Mouse (Mus musculus) myocyte (in vitro differentiated cells): Measurements from ENCODE around the gene Bik. TPM values are rescaled to one million over a fixed set of nuclear protein-coding genes. Genes with fewer than 3 reads are reported as not detected.

Source experiments
- H3K27me3 ChIP-seq: one replicate; pipeline ENCODE4 v1.6.1; 2011; ENCODE audit not compliant: control insufficient read depth, insufficient read depth, insufficient read length
- H3K36me3 ChIP-seq: one replicate; pipeline ENCODE4 v1.6.1; 2011; ENCODE audit not compliant: control insufficient read depth, insufficient read depth
- H3K4me2 ChIP-seq: one replicate; pipeline ENCODE4 v1.6.1; 2011; ENCODE audit warnings: low read depth, control low read depth
- H3K4me3 ChIP-seq: one replicate; pipeline ENCODE4 v1.5.1; 2011; ENCODE audit warnings: mild to moderate bottlenecking, control low read depth, moderate library complexity
- H3K79me2 ChIP-seq: one replicate; pipeline ENCODE4 v1.6.1; 2011; ENCODE audit not compliant: control insufficient read depth, insufficient read depth
- H3ac ChIP-seq: one replicate; pipeline ENCODE4 v1.6.1; 2011; ENCODE audit not compliant: control insufficient read depth, insufficient read length
- E2F4 ChIP-seq: IDR thresholded peaks from one replicate; pipeline ENCODE4 v1.6.1; 2011; ENCODE audit warnings: mild to moderate bottlenecking, control low read depth, moderate library complexity; ENCODE audit not compliant: insufficient read depth
- MAX ChIP-seq: IDR thresholded peaks from one replicate; pipeline ENCODE4 v1.6.1; 2011; ENCODE audit warnings: low read depth, mild to moderate bottlenecking, control low read depth
- MYOD1 ChIP-seq, 3 experiments: IDR thresholded peaks; one replicate each; pipeline ENCODE4 v1.6.1; 2011; ENCODE audit warnings: control low read depth in 2 of 3, low read depth in 2 of 3, mild to moderate bottlenecking in 2 of 3, moderate library complexity in 1 of 3; ENCODE audit not compliant: insufficient read length in 2 of 3, control insufficient read depth in 1 of 3
- MYOG ChIP-seq, 3 experiments: IDR thresholded peaks; one replicate each; pipeline ENCODE4 v1.6.1; 2011; ENCODE audit warnings: control low read depth in 2 of 3, low read depth in 2 of 3, mild to moderate bottlenecking in 2 of 3; ENCODE audit not compliant: insufficient read length in 2 of 3, control insufficient read depth in 1 of 3, insufficient read depth in 1 of 3
- POLR2AphosphoS2 ChIP-seq: IDR thresholded peaks from one replicate; pipeline ENCODE4 v1.6.1; 2011; ENCODE audit warnings: low read depth, control low read depth; ENCODE audit not compliant: insufficient read length
- REST ChIP-seq: IDR thresholded peaks from one replicate; pipeline ENCODE4 v1.6.1; 2011; ENCODE audit warnings: mild to moderate bottlenecking, control low read depth, moderate library complexity; ENCODE audit not compliant: insufficient read depth, insufficient read length
- SRF ChIP-seq: IDR thresholded peaks from one replicate; pipeline ENCODE4 v1.6.1; 2011; ENCODE audit warnings: low read depth; ENCODE audit not compliant: control insufficient read depth, insufficient read length
- TCF12 ChIP-seq: IDR thresholded peaks from one replicate; pipeline ENCODE4 v1.6.1; 2011; ENCODE audit warnings: mild to moderate bottlenecking, control low read depth; ENCODE audit not compliant: poor library complexity, insufficient read depth, severe bottlenecking
- TCF3 ChIP-seq: IDR thresholded peaks from one replicate; pipeline ENCODE4 v1.6.1; 2011; ENCODE audit warnings: low read depth, control low read depth; ENCODE audit not compliant: insufficient read length
- USF1 ChIP-seq: IDR thresholded peaks from one replicate; pipeline ENCODE4 v1.6.1; 2011; ENCODE audit warnings: low read depth, mild to moderate bottlenecking, control low read depth, moderate library complexity
- polyA plus RNA-seq: library from polyadenylated mRNA; unstranded; fragments of >200 nt; fragmentation: generic; extraction: Trizol; gene quantifications from one replicate; pipeline ENCODE4 v1.2.1, GENCODE M21; 2012; ENCODE audit warnings: missing spikeins

The Bik gene
- polyA plus RNA-seq, 1 experiment, result 1.3 TPM

DNA sequence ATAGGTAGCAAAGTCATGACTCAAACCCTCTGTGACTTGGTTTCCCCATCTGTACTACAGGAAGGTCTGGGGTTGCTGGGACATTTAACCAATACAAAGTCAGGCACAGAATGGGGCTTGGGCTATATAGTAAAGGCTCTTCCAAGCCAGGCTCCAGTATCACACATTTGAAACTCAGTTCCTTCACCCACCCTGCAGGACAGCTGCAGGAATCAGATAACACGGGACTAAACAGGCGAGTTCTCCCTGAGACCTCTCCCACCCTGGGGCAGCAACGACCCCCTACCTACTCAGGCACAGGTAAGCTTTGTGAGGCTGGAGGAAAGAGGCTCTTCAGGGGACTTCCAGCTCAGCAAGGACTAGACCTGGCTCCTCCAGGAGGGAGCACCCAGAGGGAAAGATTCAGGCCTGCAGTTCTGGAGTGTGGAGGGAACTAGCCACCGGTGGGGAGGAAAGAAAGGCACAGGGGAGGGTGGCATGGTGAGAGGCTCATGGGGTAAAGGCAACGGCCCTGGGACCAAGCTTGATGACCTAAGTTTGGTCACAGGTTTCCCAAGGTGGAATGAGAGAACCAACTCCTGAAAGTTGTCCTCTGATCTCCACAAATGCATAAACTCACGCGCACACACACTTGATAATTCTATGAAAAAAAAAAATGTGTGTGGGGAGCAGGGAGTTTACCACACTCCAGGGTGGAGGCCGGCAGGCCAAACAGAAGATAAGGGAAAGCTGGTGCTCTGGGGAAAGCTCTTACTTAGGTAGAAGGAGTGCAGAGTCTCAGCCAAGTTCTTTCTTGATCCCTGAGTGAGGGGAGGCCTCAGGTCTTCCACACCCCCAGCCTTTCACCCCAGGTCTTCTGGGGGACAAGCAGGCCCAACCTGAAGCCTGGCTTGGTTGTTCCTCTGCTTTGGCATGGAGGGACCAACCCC is 65.9 kb downstream of the Bik start:
- Histone ChIP-seq H3K36me3 (peaks cover 9% of the 10 kb centered on the region), H3K4me2 (peak overlapping the region; percentile 98), H3K27me3 (no peaks in the 10 kb centered on the region), H3K4me3 (peak overlapping the region; percentile 87), H3K79me2 (peaks cover 50% of the 10 kb centered on the region), H3ac (no peak overlapping the region)
- no peak for TF ChIP-seq TCF3
- no peak for TF ChIP-seq SRF
- peak in 1 of 3 experiments; percentile 38 for TF ChIP-seq MYOD1 (IDR thresholded peaks at IDR 0.05; ENCODE audit: control insufficient read depth in 1 of 3, insufficient read length in 2 of 3, low read depth in 2 of 3)
- no peak for TF ChIP-seq TCF12
- TF ChIP-seq E2F4, result no peak
- TF ChIP-seq MYOG (IDR thresholded peaks at IDR 0.05; ENCODE audit: control insufficient read depth in 1 of 3, insufficient read depth in 1 of 3, insufficient read length in 2 of 3, low read depth in 2 of 3), result peak in 1 of 3 experiments; percentile 42

DNA sequence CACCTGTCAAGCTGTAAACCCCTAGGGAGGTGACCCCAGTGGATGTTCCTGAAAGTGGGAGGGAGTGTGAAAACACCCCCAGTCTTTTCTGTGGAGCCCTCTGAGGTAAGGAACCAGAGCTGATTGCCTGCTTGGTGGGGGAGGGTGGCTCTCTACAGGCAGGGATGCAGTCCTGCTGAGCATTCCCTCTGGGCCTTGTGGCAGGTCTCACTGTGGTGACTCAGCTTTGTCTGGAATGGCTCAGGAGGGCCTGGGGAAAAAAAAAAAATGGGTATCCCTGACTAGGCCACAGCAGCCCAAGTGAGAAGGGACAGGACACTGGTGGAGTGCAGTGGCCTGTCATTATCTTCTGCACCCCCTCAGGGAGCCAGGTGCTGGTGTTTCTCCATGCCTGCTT is 66.5 kb downstream of the Bik start:
- H3K4me3 ChIP-seq, result peak overlapping the region; percentile 87
- TF ChIP-seq TCF12 (no peak), MYOD1 (IDR thresholded peaks at IDR 0.05; ENCODE audit: control insufficient read depth in 1 of 3, insufficient read length in 2 of 3, low read depth in 2 of 3) (peak in 1 of 3 experiments; percentile 12), USF1 (no peak), POLR2AphosphoS2 (no peak), REST (no peak), MYOG (IDR thresholded peaks at IDR 0.05; ENCODE audit: control insufficient read depth in 1 of 3, insufficient read depth in 1 of 3, insufficient read length in 2 of 3, low read depth in 2 of 3) (peak in 1 of 3 experiments; percentile 30), MAX (no peak)
- peaks cover 9% of the 10 kb centered on the region for H3K36me3 ChIP-seq
- no peaks in the 10 kb centered on the region for H3K27me3 ChIP-seq
- H3ac ChIP-seq, result no peak overlapping the region
- H3K79me2 ChIP-seq, result peaks cover 50% of the 10 kb centered on the region
- peak overlapping the region; percentile 98 for H3K4me2 ChIP-seq

DNA sequence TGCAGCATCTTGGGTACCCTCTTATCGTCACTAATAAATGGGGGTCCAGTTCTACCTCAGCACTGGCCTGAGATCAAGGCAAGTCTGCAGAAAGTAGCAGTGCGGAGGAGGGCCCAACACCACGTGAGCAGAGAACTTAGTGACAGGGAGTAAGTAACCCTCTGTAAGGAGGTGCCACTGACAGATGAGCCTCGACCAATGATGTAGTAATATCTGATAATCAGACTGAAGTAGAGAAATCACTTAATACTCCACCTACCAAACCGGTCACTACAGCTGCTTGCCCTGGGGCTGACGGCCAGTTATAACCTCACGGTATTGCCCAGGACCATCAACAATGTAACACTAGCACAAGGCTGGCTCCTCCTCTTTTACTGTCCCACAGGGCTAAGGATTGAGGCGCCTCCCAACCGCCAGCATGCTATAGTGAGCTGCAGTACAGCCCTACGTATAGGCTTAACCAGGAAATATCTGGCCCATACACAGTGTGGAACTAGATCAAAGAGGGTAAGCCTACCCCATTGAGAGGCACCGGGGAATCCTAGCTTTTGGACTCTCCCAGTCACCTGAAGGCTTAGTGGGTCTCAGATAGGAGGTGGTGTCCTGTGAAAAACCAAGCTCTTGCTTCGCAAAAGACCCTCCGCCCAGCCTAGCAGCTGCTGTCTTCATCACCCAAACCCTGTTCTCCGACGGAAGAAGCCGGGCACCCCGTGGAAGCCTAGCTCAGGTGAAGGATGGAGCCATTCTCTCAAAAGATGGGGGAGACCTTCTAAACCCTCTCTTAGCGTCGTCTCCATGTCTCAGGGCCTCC is 67.2 kb downstream of the Bik start:
- peak; percentile 74 for TF ChIP-seq USF1
- no peak for TF ChIP-seq MAX
- Histone ChIP-seq H3K4me3 (peak overlapping the region; percentile 87), H3K4me2 (peak overlapping the region; percentile 98), H3K79me2 (peaks cover 50% of the 10 kb centered on the region), H3K27me3 (no peaks in the 10 kb centered on the region), H3ac (peak overlapping the region; percentile 56), H3K36me3 (peaks cover 2% of the 10 kb centered on the region)

Other genes with a start within 250 kb of the Bik start
- 45.3 TPM for gene Arfgap3, start 176.6 kb upstream of the Bik start, polyA plus RNA-seq
- gene Pacsin2, start 62.3 kb upstream of the Bik start, polyA plus RNA-seq, result 122 TPM
- 47.7 TPM for gene Ttll1, start 16.0 kb upstream of the Bik start, polyA plus RNA-seq
- 937 TPM for gene Tspo, start 36.7 kb downstream of the Bik start, polyA plus RNA-seq
- gene Mcat, start 36.9 kb downstream of the Bik start, polyA plus RNA-seq, result 55.9 TPM
- gene Ttll12, start 68.3 kb downstream of the Bik start, polyA plus RNA-seq, result 69.6 TPM
- gene Scube1, start 198.2 kb downstream of the Bik start, polyA plus RNA-seq, result not detected